Mouse (Mus musculus): ENCODE results near the gene Gramd1b. TPM values are rescaled to one million over a fixed set of nuclear protein-coding genes. Genes with fewer than 3 reads are reported as not detected.

Gene Gramd1b
- polyA plus RNA-seq, 1 experiment, result 129 TPM

- no peak for DNase-seq (ENCODE audit: extremely low spot score in 1 of 2, low spot score in 1 of 2)
These were observed 71.6 kb downstream of the Gramd1b start for GRCm38 (mm10) chr9:40459304-40460280.

- DNase-seq (ENCODE audit: extremely low spot score in 1 of 2, low spot score in 1 of 2), result no peak
These were observed 72.5 kb downstream of the Gramd1b start for GRCm38 (mm10) chr9:40458559-40459303.

GRCm38 (mm10) chr9:40457448-40457847, 73.7 kb downstream of the Gramd1b start:
- DNase-seq (ENCODE audit: extremely low spot score in 1 of 2, low spot score in 1 of 2), result no peak

GRCm38 (mm10) chr9:40456191-40456590, 75.0 kb downstream of the Gramd1b start:
- DNase-seq (ENCODE audit: extremely low spot score in 1 of 2, low spot score in 1 of 2), result peak in 1 of 2 experiments; percentile 53

GRCm38 (mm10) chr9:40455336-40456185, 75.6 kb downstream of the Gramd1b start:
- DNase-seq (ENCODE audit: extremely low spot score in 1 of 2, low spot score in 1 of 2), result peak in 1 of 2 experiments; percentile 37

GRCm38 (mm10) chr9:40455020-40455335, 76.2 kb downstream of the Gramd1b start:
- DNase-seq (ENCODE audit: extremely low spot score in 1 of 2, low spot score in 1 of 2), result no peak

- DNase-seq (ENCODE audit: extremely low spot score in 1 of 2, low spot score in 1 of 2), result no peak
These were observed 77.3 kb downstream of the Gramd1b start for GRCm38 (mm10) chr9:40453889-40454288.

- DNase-seq (ENCODE audit: extremely low spot score in 1 of 2, low spot score in 1 of 2), result no peak
These were observed 79.0 kb downstream of the Gramd1b start for GRCm38 (mm10) chr9:40452208-40452607.

GRCm38 (mm10) chr9:40450776-40451175, 80.4 kb downstream of the Gramd1b start:
- no peak for DNase-seq (ENCODE audit: extremely low spot score in 1 of 2, low spot score in 1 of 2)

- peak in 1 of 2 experiments; percentile 30 for DNase-seq (ENCODE audit: extremely low spot score in 1 of 2, low spot score in 1 of 2)
These were observed 80.8 kb downstream of the Gramd1b start for GRCm38 (mm10) chr9:40450417-40450714.

- DNase-seq (ENCODE audit: extremely low spot score in 1 of 2, low spot score in 1 of 2), result peak; percentile 48 to 62
These were observed 81.4 kb downstream of the Gramd1b start for GRCm38 (mm10) chr9:40449610-40450416.

- no peak for DNase-seq (ENCODE audit: extremely low spot score in 1 of 2, low spot score in 1 of 2)
These were observed 82.4 kb downstream of the Gramd1b start for GRCm38 (mm10) chr9:40448646-40449243.

- no peak for DNase-seq (ENCODE audit: extremely low spot score in 1 of 2, low spot score in 1 of 2)
These were observed 83.9 kb downstream of the Gramd1b start for GRCm38 (mm10) chr9:40447265-40447664.

GRCm38 (mm10) chr9:40444961-40445360, 86.2 kb downstream of the Gramd1b start:
- no peak for DNase-seq (ENCODE audit: extremely low spot score in 1 of 2, low spot score in 1 of 2)

- no peak for DNase-seq (ENCODE audit: extremely low spot score in 1 of 2, low spot score in 1 of 2)
These were observed 88.4 kb downstream of the Gramd1b start for GRCm38 (mm10) chr9:40442784-40443183.

- no peak for DNase-seq (ENCODE audit: extremely low spot score in 1 of 2, low spot score in 1 of 2)
These were observed 91.1 kb downstream of the Gramd1b start for GRCm38 (mm10) chr9:40439973-40440687.

GRCm38 (mm10) chr9:40438731-40439526, 92.3 kb downstream of the Gramd1b start:
- DNase-seq (ENCODE audit: extremely low spot score in 1 of 2, low spot score in 1 of 2), result no peak

- no peak for DNase-seq (ENCODE audit: extremely low spot score in 1 of 2, low spot score in 1 of 2)
These were observed 93.3 kb downstream of the Gramd1b start for GRCm38 (mm10) chr9:40437891-40438290.
